Mouse (Mus musculus): Measurements from ENCODE around the gene Tnfrsf25.

Gene Tnfrsf25

GRCm38 (mm10) chr4:152121183-152121505, 5.4 kb downstream of the Tnfrsf25 start:
- no peak for DNase-seq (ENCODE audit: low spot score)

GRCm38 (mm10) chr4:152124361-152124961, 8.7 kb downstream of the Tnfrsf25 start:
- DNase-seq (ENCODE audit: low spot score): no peak

DNA sequence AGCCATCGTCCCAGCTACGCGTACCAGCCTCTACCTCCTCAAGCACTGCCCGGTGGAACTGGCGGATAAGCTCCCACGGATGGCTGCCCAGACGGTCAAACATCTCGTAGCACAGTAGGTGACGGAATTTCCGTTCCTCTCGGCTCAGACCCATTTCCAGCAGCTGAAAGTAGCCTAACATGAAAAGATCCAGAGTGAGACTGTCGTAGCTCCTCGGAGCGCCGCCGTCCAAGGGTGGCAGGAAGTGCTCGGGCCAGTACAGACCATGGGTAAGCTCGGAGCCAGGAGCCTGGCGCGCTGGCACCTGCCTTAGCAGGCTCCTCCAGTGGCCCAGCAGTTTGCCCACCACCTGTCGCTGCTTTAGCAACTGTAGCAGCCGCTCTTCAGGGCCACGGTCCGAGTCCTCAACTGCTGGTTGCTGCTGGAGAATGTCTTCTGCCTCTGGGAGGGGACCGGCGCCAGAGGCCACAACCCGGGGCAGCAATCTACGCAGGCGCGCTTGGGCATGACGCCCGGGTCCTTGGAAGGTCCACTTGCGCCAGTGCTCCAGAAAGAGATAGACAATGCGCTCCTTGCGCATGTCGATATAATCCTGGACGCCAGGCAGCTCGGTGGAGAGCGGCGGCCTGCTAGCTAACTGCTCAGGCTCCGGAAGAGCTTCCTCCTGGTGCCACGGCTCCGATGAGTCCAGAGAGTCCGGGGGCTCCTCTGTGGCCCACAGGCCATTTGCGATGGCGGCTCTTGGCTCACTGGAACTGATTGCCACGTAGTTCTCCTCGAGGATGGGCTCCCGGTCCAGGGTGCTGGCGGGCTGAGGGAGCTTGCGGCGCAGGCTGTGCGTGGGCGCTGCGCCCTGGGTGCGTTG, 9.7 kb downstream of the Tnfrsf25 start:
- DNase-seq (ENCODE audit: low spot score): no peak

- DNase-seq (ENCODE audit: low spot score): no peak
These were observed 10.5 kb downstream of the Tnfrsf25 start for GRCm38 (mm10) chr4:152126026-152126920.

DNA sequence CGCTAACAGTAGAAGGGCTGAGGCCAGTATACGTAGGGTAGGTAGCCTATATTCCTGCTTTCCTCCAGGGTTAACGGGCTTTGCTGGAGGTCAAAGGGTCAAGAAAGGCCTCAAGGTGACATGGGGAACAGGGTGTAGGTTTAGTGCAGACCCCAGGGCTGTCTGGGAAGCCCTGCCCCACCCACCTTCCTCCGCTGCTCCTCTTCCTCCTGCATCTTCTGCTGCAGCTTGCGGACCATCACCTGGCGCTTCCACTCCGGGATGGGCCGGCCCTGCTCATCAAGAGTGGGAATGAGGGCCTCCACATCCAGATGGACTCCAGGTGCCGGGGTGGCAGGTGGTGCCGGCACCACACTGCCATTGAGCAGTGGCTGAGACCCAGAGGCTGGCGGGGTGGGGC, 12.2 kb downstream of the Tnfrsf25 start:
- DNase-seq (ENCODE audit: low spot score): no peak

DNA sequence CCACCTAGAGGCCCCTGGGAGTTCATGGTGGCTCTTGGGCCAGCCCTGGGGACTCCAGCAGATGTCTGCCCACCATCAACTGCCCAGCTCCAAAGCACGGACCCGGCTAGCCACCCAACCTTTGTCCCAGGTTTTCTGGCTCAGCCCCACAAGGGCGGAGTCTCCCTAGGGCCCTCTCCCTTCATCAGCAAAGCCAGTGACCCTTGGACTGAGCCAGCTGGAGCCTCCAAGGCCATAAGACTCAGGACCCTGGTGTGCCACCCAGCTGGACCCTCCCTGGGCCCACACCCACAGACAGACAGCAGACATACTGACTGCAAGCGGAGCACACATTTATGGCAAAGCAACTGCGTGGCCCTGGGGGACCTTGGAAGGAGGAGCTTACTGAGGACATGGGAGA, 13.1 kb downstream of the Tnfrsf25 start:
- DNase-seq (ENCODE audit: low spot score): no peak

- no peak for DNase-seq (ENCODE audit: low spot score)
These were observed 13.7 kb downstream of the Tnfrsf25 start for GRCm38 (mm10) chr4:152129395-152129930.

- no peak for DNase-seq (ENCODE audit: low spot score)
These were observed 15.3 kb downstream of the Tnfrsf25 start for GRCm38 (mm10) chr4:152130771-152131653.

DNA sequence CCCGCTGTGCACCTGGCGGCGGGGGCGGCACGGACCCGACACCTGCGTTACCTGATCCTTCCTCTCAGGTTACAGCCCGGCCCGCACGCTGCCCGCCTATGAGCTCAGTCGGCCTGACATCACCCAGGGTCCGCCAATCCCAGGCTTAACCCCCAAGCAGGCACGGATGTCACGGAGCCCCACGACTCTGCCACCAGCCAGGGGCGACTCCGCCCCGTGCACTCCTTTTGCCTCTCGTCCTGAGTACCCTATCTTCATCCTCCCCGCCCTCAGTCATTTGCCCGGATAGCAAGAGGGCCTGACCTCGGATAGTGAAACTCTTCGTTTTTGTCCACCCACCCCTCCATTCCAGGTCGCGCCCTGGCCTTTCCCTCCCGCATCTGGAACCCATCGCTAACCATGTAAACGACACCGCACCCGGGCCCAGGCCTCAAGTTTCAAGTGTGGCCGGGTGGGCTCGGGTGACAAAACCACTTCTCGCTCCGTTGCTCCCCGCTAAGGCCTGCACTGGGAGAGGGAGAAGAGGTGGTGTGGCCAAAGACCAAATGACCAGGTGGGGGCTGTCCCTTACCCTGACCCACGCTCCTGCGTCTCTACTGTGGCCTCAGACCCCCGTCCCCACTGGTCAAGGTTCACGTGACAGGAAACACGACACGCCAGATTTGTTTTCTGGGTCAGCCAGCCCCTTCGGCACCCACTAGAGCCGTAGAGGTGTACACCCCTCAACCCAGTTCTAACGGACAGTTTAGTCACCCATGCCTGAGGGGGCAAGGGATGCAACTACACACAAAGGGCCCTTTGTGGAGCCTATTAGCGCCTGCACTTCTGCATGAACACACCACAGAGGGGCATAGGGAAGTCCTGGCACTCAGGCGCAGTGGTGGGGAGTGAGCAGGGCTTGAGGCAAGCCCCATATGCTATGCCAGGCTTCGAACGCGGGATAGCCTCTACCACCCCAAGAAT, 16.4 kb downstream of the Tnfrsf25 start:
- no peak for DNase-seq (ENCODE audit: low spot score)

DNA sequence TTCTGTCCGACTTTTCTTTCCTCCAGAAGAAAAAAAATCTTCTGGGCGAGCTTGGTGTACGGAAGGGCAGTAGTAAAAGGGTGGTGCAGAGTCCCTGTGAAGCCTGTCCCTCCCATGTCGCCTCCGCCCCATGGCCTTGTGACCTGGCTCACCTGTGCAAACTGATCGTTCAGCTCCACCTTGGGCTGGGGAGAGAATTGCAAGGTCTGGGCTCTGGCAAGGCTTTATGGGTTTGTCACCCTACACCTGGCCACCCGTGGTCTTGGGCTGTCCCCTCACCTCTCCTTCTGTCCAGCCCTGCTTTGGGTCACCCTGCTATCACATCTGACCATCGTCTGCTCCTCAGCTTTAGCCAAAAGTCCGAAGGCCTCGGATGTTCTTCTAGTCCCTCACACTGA, 17.0 kb downstream of the Tnfrsf25 start:
- DNase-seq (ENCODE audit: low spot score): no peak

DNA sequence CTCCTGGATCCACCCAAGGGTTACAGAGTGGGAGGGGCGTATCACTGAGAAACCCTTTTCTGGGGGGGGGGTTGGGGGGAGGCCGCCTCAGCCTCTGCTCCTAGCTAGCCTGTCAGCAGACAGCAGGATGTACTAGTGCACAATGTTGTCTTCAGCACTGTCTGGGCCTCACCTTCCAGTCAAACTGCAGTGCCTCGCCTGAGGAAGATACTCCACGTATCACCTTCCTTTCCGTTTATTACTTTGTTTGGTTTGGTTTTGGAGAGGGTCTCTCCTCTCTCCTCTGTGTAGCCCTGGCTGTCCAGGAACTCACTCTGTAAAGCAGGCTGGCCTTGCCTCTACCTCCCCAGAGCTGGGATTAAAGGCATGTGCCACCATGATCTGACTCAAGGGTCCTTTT, 17.5 kb downstream of the Tnfrsf25 start:
- DNase-seq (ENCODE audit: low spot score): no peak

DNA sequence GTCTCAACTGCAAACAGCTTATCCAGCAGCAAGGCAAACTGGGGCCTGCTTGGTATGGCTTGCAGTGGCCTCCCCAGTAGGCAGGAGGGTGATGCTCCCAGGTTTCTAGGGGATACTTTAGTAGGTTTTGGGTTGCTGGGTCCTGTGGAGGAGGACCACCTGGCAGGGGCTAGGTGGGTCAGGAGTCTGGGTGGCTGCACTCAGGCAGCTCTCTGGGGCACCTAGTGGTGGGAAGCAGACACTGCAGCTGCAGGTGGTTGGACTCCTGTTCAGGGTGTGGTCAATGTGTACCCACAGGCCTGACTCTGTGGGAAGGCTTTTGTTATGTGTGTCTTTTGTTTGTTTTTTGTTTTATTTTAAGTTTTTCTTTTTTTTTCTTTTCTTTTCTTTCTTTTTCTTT, 18.8 kb downstream of the Tnfrsf25 start:
- DNase-seq (ENCODE audit: low spot score): no peak

GRCm38 (mm10) chr4:152135363-152135762, 19.6 kb downstream of the Tnfrsf25 start:
- no peak for DNase-seq (ENCODE audit: low spot score)

DNA sequence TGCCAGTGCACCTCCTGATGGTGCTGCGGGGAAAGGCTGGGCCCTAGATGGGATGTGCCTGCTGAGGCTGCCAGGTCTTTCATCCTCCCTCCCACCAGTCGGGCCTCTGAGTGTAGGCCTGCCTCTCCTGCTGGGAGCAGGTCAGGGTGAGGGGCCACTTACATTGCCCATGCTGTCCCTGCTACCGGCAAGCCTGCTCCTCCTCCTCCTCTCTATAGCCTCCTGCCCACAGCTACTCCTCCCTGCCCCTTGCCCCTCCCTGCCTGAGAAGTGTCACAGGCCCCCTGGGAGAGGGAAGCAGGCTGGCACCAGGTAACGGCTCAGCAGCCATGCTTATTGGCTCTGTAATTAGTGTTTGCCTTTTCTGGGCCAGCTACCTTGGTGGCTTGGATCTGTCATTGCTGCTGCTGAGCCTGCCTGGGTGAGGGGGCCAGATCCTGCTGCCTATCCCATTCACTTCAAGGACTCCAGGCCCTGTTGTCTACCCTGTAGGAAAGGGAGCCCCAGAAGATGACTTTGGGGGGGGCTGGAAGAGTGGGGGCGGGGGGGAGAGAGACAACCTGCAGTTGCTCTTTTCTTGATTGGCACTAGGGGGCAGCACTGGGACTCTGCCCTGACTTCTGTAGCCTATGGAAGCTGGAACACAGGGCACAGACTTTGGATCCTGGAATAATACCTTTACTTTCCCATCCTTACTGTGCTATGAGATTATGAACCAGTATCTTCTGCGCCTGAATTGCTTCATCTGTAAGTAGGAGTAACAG, 20.6 kb downstream of the Tnfrsf25 start:
- DNase-seq (ENCODE audit: low spot score): no peak

DNA sequence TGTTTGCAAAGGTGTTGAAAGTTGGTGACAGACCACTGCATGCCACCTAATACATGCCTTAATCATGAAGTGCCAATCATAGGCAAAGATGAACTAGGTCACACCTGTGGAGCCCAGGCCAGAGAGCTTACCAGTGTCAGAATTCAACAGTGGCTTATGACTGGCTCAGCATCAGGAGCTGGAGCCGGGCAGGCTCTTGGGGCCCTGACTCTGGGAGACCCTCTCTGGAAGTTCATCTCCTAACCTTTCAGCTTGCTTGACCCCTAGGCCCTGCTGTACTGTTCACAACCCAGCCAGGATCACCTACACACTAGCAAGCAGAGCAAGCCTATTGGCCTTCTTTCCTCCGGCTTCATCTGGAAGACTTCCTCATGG, 21.1 kb downstream of the Tnfrsf25 start:
- no peak for DNase-seq (ENCODE audit: low spot score)

DNA sequence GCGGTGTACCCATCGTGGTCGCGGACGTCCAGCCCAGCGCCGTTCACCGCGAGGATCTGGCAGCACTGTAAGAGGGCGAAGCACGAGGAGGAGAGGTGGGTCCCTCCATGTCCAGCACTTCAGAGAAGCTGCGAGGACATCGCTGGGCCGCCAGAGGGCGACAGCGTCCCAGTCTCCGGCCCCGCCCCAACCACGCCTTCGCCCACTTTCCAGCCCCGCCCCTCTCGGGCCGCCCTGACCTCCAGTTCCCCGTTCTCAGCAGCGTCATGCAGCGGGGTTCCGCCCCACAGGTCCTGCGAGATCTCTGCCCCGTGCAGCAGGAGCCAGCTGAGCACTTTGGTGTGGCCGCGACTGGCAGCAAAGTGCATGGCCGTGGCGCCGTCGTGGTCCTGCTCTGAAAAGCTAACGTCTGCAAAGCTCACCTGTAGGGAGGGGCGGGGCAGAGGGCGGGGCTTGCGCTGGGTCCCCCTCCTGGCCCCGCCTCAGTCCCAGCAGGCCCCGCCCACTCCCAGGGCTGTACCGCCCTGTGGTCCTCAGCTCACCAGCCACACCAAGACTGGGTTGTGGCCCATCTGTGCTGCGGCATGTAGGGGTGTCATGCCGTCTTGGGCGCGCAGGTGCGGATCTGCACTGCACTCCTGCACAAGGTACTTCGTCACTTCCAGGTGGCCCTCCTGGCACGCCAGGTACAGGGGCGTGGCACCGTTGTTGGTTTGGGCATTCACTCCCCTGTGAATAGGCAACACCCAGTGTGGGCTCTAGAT, 22.9 kb downstream of the Tnfrsf25 start:
- DNase-seq (ENCODE audit: low spot score): peak; percentile 54

GRCm38 (mm10) chr4:152140441-152140840, 24.7 kb downstream of the Tnfrsf25 start:
- DNase-seq (ENCODE audit: low spot score): no peak

DNA sequence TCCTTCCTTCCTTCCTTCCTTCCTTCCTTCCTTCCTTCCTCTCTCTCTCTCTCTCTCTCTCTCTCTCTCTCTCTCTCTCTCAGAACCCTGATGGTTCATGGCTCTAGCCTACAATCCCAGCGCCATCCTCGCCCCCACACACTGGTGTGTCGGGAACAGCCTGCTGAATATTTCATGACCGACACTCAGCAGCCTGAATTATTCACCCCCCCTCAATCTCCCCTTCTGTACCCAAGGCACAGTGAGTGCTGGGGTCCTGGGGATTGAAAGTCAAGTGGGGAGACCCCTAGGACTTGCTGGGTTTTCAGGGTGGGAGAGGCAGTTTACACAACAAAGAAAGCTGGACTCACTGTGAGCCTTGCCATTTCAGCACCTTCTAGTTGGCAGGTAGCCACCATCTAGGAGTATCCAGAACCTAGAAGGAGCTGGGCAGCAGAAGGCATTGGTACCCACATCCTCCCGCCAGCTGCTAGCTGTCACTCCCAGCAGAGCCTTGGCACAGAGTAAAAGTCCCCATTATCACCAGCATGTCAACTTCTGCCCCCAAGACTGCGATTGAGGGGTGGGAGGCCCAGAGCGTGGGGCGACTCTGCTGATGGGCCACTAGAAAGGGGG, 25.9 kb downstream of the Tnfrsf25 start:
- DNase-seq (ENCODE audit: low spot score): no peak
